Mouse (Mus musculus) embryonic facial prominence, embryonic 15.5 days (tissue): Measurements from ENCODE around the gene Rxfp4. TPM values are rescaled to one million over a fixed set of nuclear protein-coding genes. Genes with fewer than 3 reads are reported as not detected.

Experiments
- ATAC-seq: fragments of 200-750 bp; cut with Nextera tagmentation; 2 replicates; pipeline ENCODE4 v1.8.0; 2017; ENCODE audit warnings: low read depth, moderate TSS enrichment; ENCODE audit not compliant: insufficient number of reproducible peaks, low FRiP score, low TSS enrichment
- H3K27ac ChIP-seq: fragments of 300-500 bp; sonication (generic); replicated peaks from 2 replicates; pipeline ENCODE4 v1.5.1; 2015; ENCODE audit warnings: mild to moderate bottlenecking, inconsistent platforms
- H3K27me3 ChIP-seq: fragments of 300-500 bp; sonication (generic); 2 replicates; pipeline ENCODE4 v1.6.1; 2015; ENCODE audit warnings: inconsistent platforms
- H3K36me3 ChIP-seq: fragments of 300-500 bp; sonication (generic); 2 replicates; pipeline ENCODE4 v1.6.1; 2015; ENCODE audit warnings: mild to moderate bottlenecking, inconsistent platforms
- H3K4me1 ChIP-seq: fragments of 300-500 bp; sonication (generic); 2 replicates; pipeline ENCODE4 v1.6.1; 2015; ENCODE audit warnings: inconsistent platforms
- H3K4me2 ChIP-seq: fragments of 300-500 bp; sonication (generic); replicated peaks from 2 replicates; pipeline ENCODE4 v1.6.1; 2015; ENCODE audit warnings: mild to moderate bottlenecking, inconsistent platforms
- H3K4me3 ChIP-seq: fragments of 300-500 bp; sonication (generic); replicated peaks from 2 replicates; pipeline ENCODE4 v1.5.1; 2015; ENCODE audit warnings: mild to moderate bottlenecking, inconsistent platforms
- H3K9ac ChIP-seq: fragments of 300-500 bp; sonication (generic); 2 replicates; pipeline ENCODE4 v1.6.1; 2015; ENCODE audit warnings: inconsistent platforms
- H3K9me3 ChIP-seq: fragments of 300-500 bp; sonication (generic); replicated peaks from 2 replicates; pipeline ENCODE4 v1.6.1; 2016; ENCODE audit warnings: inconsistent platforms
- WGBS: fragments of 180-500 bp; shearing (Covaris S2); methylation state at CpG from one replicate; pipeline ENCODE4 v1.1.7; 2015; 5-methylcytosine and 5-hydroxymethylcytosine counted together
- polyA plus RNA-seq: library from polyadenylated mRNA; unstranded; fragments of >200 nt; fragmentation: Nextera tagmentation; extraction: Ambion mirVana; gene quantifications from 2 replicates; pipeline ENCODE4 v1.2.1, GENCODE M21; 2015

The Rxfp4 gene
- polyA plus RNA-seq, 1 experiment from 2014 or later, result not detected

DNA sequence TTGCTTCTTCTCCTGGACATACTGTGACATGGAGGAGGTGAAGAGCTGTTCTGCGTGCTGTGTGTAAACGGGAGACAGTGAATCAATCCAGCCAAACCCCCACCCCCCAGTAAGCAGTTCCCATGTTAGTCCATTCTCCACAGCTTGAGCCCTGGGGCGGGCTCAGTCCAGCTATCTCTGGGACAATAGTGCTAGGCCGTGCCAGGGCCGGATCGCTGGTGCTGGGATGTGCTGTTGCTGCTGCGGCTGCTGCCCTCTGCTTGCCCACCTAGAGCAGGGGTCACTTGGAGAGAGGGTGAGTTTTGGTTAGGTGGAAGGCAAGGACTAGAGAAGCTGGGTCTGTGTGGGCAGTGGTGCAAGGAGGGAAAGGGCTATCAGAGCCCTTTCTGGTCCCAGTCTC is 26.6 kb downstream of the Rxfp4 start:
- H3K36me3 ChIP-seq, result peaks cover 22% of the 10 kb centered on the region
- H3K27me3 ChIP-seq, result no peaks in the 10 kb centered on the region
- no peak overlapping the region for H3K9ac ChIP-seq
- H3K9me3 ChIP-seq, result no peaks in the 10 kb centered on the region
- no peak overlapping the region for H3K4me3 ChIP-seq
- H3K4me2 ChIP-seq, result no peak overlapping the region
- ATAC-seq, result no peak
- 84% methylated on average over 7 of the region's 7 CpGs for WGBS
- no peak overlapping the region for H3K27ac ChIP-seq
- peaks cover 59% of the 10 kb centered on the region for H3K4me1 ChIP-seq

DNA sequence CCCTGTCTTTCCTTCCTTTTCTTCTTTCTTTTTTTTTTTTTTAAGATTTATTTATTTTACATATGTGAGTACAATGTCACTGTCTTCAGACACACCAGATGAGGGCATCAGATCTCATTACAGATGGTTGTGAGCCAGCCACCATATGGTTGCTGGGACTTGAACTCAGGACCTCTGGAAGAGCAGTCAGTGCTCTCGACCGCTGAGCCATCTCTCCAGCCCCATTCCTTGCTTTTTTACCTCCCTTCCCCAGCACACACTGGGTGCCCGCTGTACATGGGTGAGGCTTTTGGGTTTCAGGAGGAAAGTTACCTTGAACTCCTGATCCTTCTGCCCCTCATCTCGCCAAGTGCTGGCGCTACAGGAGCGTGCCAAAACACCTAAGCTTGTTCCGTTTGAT is 27.4 kb downstream of the Rxfp4 start:
- H3K9me3 ChIP-seq, result no peaks in the 10 kb centered on the region
- H3K27ac ChIP-seq, result peak overlapping the region; percentile 97
- H3K36me3 ChIP-seq, result peaks cover 14% of the 10 kb centered on the region
- ATAC-seq, result no peak
- H3K27me3 ChIP-seq, result no peaks in the 10 kb centered on the region
- H3K4me2 ChIP-seq, result no peak overlapping the region
- H3K4me1 ChIP-seq, result peaks cover 61% of the 10 kb centered on the region
- 85% methylated on average over 7 of the region's 7 CpGs for WGBS
- H3K9ac ChIP-seq, result no peak overlapping the region
- no peak overlapping the region for H3K4me3 ChIP-seq

DNA sequence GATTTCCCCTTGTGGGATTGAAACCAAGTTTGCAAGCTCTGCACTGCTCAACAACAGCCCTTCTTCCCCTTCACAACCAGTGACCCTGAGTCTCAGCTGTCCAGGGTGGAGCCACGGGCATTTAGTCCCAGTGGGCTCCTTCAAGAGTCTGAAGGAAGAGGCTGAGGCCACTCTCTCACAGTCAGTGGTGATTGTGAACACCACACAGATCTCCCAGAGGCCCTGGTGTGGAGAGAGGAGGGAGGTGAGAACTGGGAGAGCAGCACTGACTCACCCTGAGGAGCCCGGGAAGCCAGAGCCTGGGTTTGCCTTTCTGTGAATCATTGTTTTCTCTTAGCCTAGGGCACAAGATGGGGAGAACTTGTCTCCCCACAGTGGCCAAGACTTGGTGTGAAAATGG is 28.0 kb downstream of the Rxfp4 start:
- ATAC-seq, result no peak
- H3K9ac ChIP-seq, result no peak overlapping the region

DNA sequence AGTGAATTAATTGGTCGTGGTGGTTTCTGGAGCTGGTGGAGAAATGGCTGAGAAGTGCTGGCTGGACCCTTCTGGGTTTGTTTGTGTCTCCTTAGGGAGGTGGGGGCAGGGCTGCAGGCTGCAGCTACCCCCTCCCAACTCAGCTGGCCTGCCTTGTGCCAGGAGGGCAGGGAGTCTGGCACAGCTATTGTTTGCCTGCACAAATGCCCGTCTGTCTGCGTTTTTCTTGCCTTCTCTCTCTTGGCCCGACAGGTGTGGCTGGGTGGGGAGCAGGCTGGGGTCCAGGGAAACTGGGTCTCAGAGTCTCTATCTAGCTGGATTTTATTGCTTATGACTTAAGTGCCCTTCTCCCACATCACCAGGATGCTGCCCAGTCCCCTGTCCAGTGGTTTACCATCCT is 28.6 kb downstream of the Rxfp4 start:
- WGBS, result 36% methylated on average over 4 of the region's 4 CpGs
- Histone ChIP-seq H3K9me3 (no peaks in the 10 kb centered on the region), H3K27me3 (no peaks in the 10 kb centered on the region), H3K4me1 (peaks cover 62% of the 10 kb centered on the region), H3K4me3 (peak overlapping the region; percentile 89), H3K36me3 (peaks cover 5% of the 10 kb centered on the region; the same call in 1 of the 2 replicates), H3K9ac (peak overlapping the region; percentile 47; the same call in 1 of the 2 replicates), H3K4me2 (peak overlapping the region; percentile 80), H3K27ac (peak overlapping the region; percentile 97)
- ATAC-seq, result no peak

More for the DNA sequence above, 28.0 kb downstream of the Rxfp4 start:
- Histone ChIP-seq H3K27me3 (no peaks in the 10 kb centered on the region), H3K4me2 (peak overlapping the region; percentile 80; the same call in 1 of the 2 replicates), H3K36me3 (peaks cover 10% of the 10 kb centered on the region), H3K9me3 (no peaks in the 10 kb centered on the region), H3K4me3 (peak overlapping the region; percentile 89; the same call in 1 of the 2 replicates), H3K27ac (peak overlapping the region; percentile 97), H3K4me1 (peaks cover 63% of the 10 kb centered on the region)
- WGBS, result 35% methylated on average over 2 of the region's 2 CpGs

- Histone ChIP-seq H3K27ac (peak overlapping the region; percentile 97), H3K4me2 (peak overlapping the region; percentile 80), H3K4me3 (peak overlapping the region; percentile 89), H3K9ac (peak overlapping the region; percentile 47), H3K36me3 (peaks cover 5% of the 10 kb centered on the region; the same call in 1 of the 2 replicates), H3K4me1 (peaks cover 57% of the 10 kb centered on the region), H3K9me3 (no peaks in the 10 kb centered on the region), H3K27me3 (no peaks in the 10 kb centered on the region)
- 5% methylated on average over 15 of the region's 15 CpGs for WGBS
- no peak for ATAC-seq
Observed at GRCm38 (mm10) chr3:88623346-88624135, 29.4 kb downstream of the Rxfp4 start.

DNA sequence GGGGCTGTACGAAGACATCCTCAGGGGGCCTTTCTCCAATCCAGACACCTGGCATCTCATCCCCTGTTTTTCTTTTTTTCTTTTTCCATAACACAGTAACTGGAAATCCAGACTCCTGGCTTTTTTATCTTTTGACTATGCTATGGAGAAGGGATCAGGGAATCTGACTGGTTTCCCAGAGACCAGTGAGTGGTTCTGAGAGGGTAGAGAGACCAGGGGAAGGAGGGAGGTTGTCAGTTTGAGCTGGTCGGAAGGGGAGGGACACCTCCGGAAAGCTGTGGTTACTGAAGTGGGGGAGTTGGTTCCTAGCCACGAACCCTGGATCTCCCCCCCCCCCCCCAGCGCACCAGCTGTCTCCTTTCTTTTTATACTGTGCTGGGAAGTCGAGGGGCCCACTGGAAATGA is 30.0 kb downstream of the Rxfp4 start:
- Histone ChIP-seq H3K36me3 (peaks cover 5% of the 10 kb centered on the region; the same call in 1 of the 2 replicates), H3K4me2 (peak overlapping the region; percentile 80), H3K27ac (peak overlapping the region; percentile 97), H3K4me3 (peak overlapping the region; percentile 89), H3K9ac (peak overlapping the region; percentile 47), H3K27me3 (no peaks in the 10 kb centered on the region), H3K4me1 (peaks cover 58% of the 10 kb centered on the region), H3K9me3 (no peaks in the 10 kb centered on the region)
- 0% methylated on average over 5 of the region's 6 CpGs for WGBS
- peak; percentile 43; the same call in 1 of the 2 replicates for ATAC-seq

- no peaks in the 10 kb centered on the region for H3K27me3 ChIP-seq
- peaks cover 61% of the 10 kb centered on the region for H3K4me1 ChIP-seq
- peak overlapping the region; percentile 80 for H3K4me2 ChIP-seq
- peak overlapping the region; percentile 90 for H3K9ac ChIP-seq
- peaks cover 5% of the 10 kb centered on the region; the same call in 1 of the 2 replicates for H3K36me3 ChIP-seq
- WGBS, result under 1% methylated on average over 24 of the region's 24 CpGs
- H3K27ac ChIP-seq, result peak overlapping the region; percentile 97
- H3K4me3 ChIP-seq, result peak overlapping the region; percentile 89
- ATAC-seq, result no peak
- no peaks in the 10 kb centered on the region for H3K9me3 ChIP-seq
Observed at GRCm38 (mm10) chr3:88622113-88622940, 30.6 kb downstream of the Rxfp4 start.

DNA sequence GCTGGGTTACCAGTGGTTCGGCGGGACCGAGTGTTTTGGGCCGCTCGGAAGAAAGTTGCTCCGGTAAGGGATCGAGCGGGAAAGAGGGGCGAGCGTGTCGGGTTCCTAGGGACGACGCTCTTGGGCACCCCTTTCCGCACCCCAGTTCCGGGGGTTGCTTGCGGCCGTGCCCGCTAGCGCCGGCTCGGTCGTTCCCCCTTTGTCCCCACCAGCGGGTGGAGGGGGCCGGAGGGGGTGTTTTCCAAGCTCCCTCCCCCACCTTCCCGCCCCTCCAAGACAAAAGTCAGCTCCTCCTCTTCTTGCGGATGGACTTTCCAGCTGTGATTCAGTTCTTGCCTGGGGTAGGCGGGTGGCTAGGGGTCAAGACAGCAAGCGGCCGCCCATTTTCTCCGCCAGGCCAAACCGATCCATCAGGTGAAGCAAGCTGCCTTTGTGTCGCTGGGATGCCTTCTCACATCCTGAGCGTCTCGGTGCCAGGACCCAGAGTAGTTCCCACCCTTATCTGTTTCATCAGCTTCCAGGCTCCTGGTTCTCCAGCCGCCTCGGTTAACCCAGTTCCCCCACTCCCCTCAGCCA is 31.3 kb downstream of the Rxfp4 start:
- Histone ChIP-seq H3K27ac (peak overlapping the region; percentile 97), H3K9ac (peak overlapping the region; percentile 90), H3K27me3 (no peaks in the 10 kb centered on the region), H3K4me3 (peak overlapping the region; percentile 89), H3K4me1 (peaks cover 66% of the 10 kb centered on the region), H3K36me3 (peaks cover 2% of the 10 kb centered on the region; the same call in 1 of the 2 replicates), H3K9me3 (no peaks in the 10 kb centered on the region), H3K4me2 (peak overlapping the region; percentile 80)
- peak; percentile 25; the same call in 1 of the 2 replicates for ATAC-seq
- under 1% methylated on average over 31 of the region's 36 CpGs for WGBS

DNA sequence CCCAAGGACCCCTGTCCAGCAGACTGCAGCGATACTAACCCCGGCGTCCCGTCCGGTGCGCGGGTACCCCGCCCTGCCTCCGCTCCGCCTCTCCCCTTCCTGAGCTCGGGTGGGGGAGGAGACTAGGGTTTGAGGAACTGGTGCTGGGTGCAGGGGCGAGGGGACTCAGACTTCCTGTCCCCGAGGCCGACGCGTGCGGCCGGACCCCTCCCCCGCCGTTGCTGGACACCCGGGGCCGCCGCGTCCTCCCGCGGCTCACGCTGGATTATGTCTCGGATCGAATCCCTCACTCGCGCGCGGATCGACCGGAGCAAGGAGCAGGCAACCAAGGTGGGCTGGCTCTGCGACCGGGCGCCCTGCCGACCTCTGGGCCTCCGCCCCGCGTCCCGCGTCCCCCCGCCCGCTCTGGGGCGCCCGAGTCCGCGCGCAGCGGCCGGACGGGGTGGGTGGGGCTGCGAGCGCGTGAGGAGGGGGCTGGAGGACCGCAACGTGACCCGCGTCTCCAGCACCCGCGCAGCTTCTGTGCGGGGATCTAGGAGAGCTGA is 31.9 kb downstream of the Rxfp4 start:
- H3K36me3 ChIP-seq, result no peaks in the 10 kb centered on the region; the same call in 1 of the 2 replicates
- no peaks in the 10 kb centered on the region for H3K9me3 ChIP-seq
- H3K4me1 ChIP-seq, result peaks cover 66% of the 10 kb centered on the region
- peak; percentile 77 for ATAC-seq
- peak overlapping the region; percentile 80 for H3K4me2 ChIP-seq
- peak overlapping the region; percentile 97 for H3K27ac ChIP-seq
- no peaks in the 10 kb centered on the region for H3K27me3 ChIP-seq
- peak overlapping the region; percentile 90 for H3K9ac ChIP-seq
- WGBS, result 0% methylated on average over 61 of the region's 64 CpGs
- H3K4me3 ChIP-seq, result peak overlapping the region; percentile 89

- Histone ChIP-seq H3K4me3 (peak overlapping the region; percentile 89), H3K27ac (peak overlapping the region; percentile 97), H3K9me3 (no peaks in the 10 kb centered on the region), H3K36me3 (no peaks in the 10 kb centered on the region; the same call in 1 of the 2 replicates), H3K4me1 (peaks cover 67% of the 10 kb centered on the region), H3K27me3 (no peaks in the 10 kb centered on the region), H3K9ac (peak overlapping the region; percentile 90), H3K4me2 (peak overlapping the region; percentile 80)
- ATAC-seq, result no peak
- WGBS, result 10% methylated on average over 15 of the region's 15 CpGs
Observed at GRCm38 (mm10) chr3:88620146-88620991, 32.6 kb downstream of the Rxfp4 start.
